Mouse (Mus musculus): ENCODE measurements at regions not wholly inside any gene's neighbourhood (a gene's known extent, or its start where the extent isn't known, plus 50 kb on each side); places are given as distances from the start of the nearest gene placed in this dataset.
"Not testable (repeated sequence)": the region's sequence is repeated elsewhere in the genome, so short reads cannot be mapped to it uniquely, and the experiment has no call there.

DNA sequence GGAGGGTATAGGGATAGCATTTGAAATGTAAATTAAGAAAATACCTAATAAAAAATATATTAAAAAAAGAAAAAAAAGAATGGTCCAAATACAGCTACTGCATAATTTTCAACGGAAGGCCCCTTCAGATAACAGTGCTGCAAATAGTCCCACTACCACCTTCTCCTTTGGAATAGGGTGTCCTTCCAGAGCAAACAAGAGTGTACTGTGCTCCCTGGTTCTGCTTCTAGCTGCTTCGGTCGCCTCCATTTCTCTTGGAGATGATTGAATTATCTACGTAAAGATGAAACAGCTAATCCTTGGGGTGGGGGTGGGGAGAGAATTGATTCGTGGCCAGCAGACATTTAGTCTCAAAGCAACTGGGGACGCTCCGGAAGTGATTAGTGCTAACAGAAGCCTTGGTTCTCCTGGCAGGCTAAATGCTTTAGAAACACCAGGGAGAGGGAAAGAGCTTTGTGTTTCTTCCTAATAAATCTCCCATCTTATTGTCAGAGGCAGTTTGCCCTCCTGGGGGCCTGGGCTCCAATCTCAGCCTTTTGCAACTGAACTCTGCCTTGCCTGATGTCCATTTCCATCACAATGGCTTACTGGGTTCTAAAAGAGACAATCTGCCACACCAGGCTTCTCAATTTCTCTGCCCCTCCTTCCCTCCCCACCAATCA, 184.5 kb upstream of the Tbl1xr1 start:
- ATAC-seq: no peak

DNA sequence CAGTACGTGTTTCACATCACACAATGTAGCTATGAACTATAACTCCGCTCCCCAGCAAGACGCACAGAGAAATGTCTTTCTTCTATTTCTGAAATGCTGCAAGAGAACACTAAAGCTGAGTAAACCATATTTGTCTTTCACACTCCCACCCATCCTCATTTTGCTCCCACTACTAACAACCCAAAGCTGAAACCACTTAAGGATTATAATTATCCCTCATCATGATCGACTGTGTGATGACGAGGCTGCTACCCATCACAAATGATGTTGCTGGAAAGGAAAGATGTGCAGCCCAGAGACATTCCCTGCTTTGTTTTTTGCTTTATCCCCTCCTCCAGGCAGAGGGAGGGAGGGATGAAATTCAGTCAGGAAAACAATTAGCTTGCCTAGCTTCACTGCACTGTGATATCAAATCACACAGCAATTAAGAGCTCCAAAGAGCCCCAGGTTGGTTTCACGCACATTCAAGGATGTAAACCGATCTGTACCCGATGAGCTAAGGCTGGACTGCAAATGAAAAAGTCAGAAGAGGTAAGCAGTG, 183.5 kb upstream of the Tbl1xr1 start:
- no peak for ATAC-seq

DNA sequence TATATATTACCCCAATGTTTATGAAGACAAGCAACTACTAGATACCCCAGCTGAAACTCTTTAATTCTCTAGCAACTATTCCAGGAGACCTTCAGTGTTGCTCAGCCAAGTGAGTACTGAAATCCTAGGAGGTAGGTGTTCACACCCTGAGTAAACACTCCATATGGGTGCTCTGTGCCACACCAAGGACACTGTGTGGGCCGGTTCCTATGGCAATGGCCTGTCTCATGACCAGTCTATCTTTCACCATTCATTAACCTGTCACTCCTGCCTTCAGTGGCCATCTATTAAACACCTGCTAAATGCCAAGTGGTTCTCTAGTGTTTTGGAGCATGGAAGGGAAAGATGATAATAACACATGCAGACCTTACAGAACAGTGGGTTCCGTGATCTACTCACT, 180.9 kb upstream of the Tbl1xr1 start:
- no peak for ATAC-seq

DNA sequence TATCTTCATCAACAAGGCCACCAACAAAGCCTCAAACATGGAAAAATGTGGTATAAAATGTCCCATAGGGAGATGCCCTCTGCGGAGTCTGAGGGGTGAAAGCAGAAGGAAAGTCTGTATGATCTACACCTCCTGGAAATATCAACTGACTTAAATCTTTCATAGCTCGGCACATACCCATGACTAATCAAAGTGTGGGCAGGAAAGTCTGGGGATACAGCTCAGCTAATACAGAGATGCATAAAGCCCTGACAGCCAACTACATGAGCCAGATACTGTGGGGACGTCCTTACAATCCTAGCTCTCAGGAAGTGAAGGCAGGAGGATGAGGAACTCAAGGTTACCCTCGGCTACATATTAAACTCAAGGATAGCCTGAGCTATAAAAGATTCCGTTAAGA, 178.2 kb upstream of the Tbl1xr1 start:
- no peak for ATAC-seq

DNA sequence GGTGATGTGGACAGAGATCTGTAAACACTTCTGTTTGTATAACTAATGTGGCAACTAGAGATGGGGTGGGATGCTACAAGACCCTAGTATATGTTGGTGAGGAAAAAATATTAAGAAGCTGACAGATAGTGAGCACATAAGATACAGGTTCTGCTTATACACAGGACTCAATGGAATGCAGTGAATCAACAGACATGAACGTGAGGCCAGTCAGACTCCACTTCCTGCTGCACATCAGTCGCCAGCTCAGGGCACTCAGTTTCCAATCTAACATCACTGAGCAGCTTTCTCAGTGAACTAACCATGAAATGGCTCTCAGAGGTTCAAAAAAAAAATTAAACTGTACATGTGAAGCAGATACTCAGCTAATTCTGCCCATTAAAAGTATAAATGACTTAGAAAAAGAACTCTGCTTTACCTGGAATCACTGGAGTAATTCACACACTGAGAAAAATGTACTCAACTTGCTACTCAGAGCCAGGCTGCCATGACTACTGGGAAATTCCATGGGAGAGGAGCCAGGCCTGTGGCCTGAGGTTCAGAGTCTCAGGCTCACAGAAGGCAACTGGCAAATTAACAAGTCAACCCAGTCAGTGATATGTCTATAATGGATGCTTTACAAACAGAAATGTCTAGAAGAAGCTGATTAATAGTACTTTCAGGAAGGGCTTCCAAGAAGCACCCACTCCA, 170.9 kb upstream of the Tbl1xr1 start:
- peak; percentile 76 for ATAC-seq

DNA sequence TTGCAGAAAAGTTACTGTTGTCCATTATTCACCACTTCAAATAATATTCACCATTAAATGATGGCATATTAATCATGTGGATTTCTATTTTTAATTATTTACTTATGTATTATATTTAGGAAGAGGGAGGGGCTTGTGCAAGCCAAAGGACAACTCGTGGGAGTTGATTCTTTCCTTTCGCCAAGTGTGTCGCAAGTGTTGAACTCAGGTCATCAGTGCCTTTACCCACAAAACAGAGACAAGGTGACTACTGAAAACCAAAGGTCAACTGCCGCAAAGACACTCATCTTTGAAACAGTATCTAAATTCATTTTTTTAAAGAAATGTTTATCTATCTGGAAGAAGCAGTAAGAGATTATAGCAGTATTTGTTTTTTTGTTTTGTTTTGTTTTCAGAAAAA, 167.6 kb upstream of the Tbl1xr1 start:
- no peak for ATAC-seq

DNA sequence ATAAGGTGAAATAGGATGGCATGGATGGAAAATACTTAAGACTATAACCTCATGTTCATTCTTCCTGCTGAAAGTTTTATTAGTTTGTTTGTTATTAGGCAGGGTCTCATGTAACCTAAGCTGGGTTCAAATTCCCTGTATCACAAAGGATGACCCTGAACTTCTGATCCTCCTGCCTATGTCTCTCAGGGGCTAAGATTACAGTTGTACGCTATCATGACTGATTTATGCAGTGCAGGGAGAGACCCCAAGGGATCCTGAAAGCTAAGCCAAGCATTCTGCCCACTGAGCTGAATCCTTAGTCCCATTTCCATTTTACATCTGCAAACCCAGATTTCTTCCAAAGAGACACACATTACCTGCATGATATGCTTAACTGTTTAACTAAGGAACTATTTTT, 166.4 kb upstream of the Tbl1xr1 start:
- ATAC-seq: no peak

GRCm38 (mm10) chr3:21911071-21911470, 165.4 kb upstream of the Tbl1xr1 start:
- ATAC-seq: peak; percentile 97

DNA sequence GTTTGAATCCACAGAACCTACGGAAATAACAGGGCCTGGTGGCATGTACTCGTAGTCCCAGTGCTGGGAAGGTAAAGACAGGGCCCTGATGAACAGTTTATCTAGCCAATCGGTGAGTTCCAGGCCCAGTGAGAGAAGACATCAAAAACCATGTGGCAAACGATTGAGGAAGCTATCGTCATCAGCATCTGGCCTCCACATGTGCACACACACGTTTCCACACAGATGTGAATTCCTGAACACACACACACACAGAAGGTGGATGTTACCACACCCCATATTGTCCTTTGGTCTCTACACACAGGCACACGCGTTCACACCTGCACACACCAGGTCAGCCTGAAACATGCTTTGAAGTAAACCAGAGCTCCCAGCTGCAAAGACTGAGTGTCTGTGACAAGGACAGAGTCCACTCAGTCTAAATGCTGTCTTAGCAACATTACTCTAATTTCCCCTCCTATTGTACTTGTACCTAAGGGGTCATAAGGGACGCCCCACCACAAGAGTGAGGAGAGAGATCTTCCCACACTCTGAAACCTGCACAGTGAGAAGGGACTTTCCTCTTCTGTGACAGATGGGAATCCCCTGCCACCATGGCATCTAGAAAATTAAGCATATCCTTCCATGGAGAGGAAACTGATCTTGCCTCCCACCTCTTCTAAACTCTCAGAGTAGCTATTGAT, 159.1 kb upstream of the Tbl1xr1 start:
- peak; percentile 92 for ATAC-seq

GRCm38 (mm10) chr3:21918431-21918830, 158.0 kb upstream of the Tbl1xr1 start:
- no peak for ATAC-seq

DNA sequence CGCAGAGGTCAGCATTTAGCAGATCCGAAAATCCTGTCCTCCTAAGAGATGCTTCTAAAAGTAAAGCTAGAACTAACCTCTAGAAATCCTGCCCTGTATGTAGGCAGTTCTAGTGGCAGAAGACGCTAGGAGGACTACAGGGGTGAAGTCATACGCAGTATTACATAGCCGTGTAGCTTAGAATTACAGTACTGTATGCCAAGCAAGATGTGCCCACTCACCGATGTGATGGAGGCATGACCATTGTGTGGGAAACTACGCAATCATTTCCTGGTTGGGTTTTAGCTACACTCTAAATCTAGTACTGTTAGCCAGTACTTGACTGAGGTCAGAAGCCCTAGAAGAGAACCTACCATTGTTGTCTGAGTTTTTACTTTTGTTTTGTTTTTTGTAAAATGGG, 156.5 kb upstream of the Tbl1xr1 start:
- ATAC-seq: no peak

- no peak for ATAC-seq
Measured at GRCm38 (mm10) chr3:21931951-21932350, 144.5 kb upstream of the Tbl1xr1 start.

DNA sequence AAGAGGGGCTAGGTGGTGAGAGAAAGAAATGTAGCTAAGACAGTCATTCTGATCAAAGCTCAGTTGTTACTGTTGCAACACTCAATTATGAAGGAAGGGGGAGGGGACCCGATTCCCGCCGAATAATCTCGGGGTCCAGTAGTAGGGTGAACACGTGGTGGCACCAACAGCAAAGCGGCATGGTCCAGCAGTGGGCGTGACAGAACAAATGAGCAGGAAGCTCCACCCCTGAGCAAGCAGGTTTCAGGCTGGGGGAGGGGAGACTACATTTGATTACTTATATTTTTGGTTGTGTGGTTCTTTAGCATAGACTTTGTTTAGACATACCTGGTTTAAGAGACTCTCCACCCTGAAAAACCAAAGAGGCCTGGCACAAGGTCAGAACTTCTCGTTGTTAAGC, 143.8 kb upstream of the Tbl1xr1 start:
- not testable (repeated sequence) for ATAC-seq

DNA sequence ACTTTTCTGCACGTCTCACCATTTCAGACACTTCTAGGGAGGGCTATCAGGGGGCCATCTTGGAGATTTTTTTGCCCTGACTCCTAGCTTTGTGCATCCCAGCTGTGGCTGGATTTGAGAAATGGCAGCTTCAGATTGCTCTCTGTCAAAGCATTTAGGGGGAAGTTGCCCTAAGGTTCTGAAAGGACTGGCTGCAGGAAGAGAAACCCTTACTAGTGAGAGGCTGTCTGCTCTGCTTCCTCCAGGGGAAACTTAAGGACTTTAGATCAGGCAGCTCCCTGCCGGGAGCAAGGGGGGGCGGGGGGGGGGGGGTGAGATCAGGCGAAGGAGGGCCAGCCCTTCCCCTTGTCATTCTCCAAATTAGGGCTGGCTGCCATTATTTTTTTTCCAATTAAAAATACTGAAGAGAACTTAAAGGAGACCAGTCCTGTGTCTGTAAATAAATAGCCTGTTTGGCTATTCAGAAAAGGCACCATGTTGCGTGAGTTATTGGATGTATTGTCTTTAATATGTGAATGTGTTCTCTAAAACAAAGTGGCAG, 141.7 kb upstream of the Tbl1xr1 start:
- no peak for ATAC-seq

DNA sequence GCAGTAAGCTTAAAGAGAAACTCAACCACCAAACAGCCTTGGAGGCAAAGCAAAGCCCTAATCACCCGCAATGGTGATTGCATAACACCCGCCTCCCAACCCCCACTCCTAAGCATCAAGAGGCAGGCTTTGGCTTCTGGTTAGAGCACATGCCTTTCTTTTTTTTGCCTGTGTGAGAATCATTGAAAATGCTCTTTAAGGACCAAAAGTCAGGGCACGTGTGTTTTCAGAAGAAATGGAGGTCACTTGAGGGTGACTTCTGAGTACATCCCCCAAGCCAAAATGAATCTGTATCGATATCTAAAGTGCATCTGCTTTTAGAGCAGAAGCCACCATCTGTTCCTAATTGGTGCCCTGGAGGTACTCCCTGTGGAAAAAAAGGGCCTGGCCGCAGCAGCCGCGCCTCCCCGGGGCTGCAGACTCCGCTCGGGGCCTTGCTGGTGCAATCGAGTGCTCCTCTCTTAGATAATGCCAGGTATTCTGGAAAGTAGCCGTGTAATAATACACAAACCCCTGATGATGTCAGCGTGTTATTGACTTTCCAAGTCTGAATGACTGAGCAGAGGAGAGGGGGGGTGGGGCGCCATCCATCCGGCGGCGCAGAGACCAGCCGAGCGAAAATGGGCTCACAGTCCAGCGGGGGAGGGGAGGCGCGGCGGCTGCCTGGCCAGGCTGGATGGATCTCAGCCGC, 140.7 kb upstream of the Tbl1xr1 start:
- peak; percentile 90 for ATAC-seq

GRCm38 (mm10) chr3:21936262-21936603, 140.2 kb upstream of the Tbl1xr1 start:
- peak; percentile 29 for ATAC-seq

DNA sequence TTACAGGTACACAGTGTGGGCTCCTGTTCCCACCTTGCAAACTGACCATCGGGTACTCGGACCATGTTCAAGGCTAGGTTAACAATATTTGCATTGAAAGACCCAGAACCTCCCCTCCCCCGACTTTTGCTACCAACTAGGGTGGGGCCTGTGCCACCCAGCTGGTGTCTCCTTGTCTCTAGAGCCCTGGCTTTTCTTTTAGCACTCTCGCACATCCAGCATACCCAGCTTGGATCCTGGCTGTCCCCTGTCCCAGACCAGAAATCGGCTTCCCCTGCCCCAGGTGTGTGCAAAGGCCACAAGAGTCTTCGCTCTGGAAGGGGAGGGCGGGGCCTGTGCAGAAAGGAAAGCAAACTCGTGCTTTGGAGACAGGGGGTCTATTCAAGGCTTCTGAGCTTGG, 139.8 kb upstream of the Tbl1xr1 start:
- ATAC-seq: no peak

DNA sequence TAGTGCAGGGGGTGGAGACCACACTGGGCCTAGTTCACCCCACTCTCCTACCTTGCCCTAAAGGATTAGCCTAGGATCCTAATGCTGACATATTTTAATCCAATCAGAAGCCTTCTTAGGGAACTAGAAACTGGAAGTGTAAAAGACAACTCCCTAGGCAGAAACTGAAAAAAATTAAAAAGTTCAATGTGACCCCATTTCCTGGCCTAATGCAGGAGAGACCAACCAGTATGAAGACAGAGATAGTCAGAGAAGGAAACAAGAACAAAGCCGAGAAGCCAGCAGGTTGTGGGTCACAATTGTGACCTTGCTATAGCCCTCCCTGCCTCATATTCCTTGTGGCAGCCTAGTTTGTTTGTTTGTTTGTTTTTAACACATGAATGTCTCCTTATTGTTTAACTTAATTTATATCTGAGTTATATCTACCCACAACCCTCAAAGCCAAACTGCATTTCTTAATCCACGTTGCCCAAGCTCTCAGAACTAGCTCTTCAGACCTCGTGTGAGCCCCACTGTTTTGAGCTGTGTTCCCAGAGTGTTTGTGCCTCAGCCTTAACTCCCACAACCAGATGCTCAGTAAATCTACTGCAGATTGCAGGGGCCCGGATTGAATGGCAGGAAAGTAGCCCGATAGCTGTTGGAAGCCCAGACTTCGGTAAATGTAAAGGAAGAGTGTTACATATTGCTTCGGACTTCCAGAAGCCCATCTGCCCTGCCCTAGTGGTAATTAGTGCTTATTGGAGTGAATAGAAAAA, 139.0 kb upstream of the Tbl1xr1 start:
- no peak for ATAC-seq

GRCm38 (mm10) chr3:21938071-21938848, 138.2 kb upstream of the Tbl1xr1 start:
- no peak for ATAC-seq

- ATAC-seq: peak; percentile 5
Measured at GRCm38 (mm10) chr3:21939738-21940137, 136.7 kb upstream of the Tbl1xr1 start.

DNA sequence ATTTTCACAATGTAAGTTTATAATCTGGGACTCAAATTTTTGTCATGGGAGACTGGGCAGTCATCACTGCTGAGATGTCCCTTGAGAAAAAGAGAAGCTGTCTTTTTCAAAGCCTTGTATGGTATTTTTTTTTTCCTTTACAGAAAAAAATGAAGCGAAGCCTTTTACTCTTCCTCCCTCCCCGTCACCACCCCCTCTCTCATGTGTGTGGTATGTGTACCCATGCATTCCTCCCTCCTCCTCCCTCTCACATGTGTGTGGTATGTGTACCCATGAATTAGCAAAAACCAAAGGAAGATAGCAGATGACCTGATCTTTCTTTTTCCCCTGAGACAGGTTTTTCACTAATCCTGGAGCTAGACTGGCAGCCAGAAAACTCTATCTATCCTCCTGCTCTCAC, 134.9 kb upstream of the Tbl1xr1 start:
- ATAC-seq: no peak

Measured in activated CD4-positive, CD25-positive, alpha-beta regulatory T cell, adult 4 months (primary cell).